Mouse (Mus musculus): ENCODE measurements around the gene Myrip. TPM values are rescaled to one million over a fixed set of nuclear protein-coding genes. Genes with fewer than 3 reads are reported as not detected.

The Myrip gene
- polyA plus RNA-seq, 1 experiment from 2014 or later = 0.07 TPM

DNA sequence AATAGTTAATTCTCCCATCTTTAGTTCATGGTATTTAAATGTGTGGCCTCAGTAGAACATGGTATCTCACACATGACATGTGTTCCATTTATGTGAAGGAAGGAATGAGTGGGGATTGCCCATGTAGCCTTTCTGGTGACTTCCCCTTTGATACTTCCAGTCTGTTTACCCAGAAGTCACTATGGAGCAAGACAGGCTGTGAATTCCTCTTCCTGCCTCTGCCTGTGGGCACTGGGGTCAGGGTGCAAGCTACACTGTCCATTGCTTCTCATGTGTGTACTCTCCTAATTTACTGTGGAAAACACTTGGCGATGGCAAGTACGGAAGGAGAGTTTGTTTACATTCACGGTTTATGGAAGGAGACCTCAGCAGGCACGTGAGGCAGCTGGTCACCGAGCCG lies 55.2 kb downstream of the Myrip start:
- Histone ChIP-seq H3K27ac (replicated peaks; ENCODE audit: low read depth, low read length) (no peak overlapping the region), H3K9me3 (ENCODE audit: control insufficient read depth, low read length) (no peaks in the 10 kb centered on the region; the same call in 1 of the 2 replicates), H3K36me3 (ENCODE audit: control insufficient read depth, insufficient read depth, low read length) (no peaks in the 10 kb centered on the region), H3K4me3 (ENCODE audit: low read depth, low read length) (no peak overlapping the region), H3K4me1 (ENCODE audit: control insufficient read depth, insufficient read depth, low read length) (0 out of 2 replicates have a peak, but pooled peaks cover 3% of the 10 kb centered on the region), H3K27me3 (ENCODE audit: control insufficient read depth, insufficient read depth, low read length) (no peaks in the 10 kb centered on the region), H3K4me2 (ENCODE audit: low read depth, severe bottlenecking) (no peak overlapping the region), H3K9ac (ENCODE audit: low read length) (no peak overlapping the region)
- ATAC-seq (ENCODE audit: insufficient number of reproducible peaks, low FRiP score, low TSS enrichment, low read depth) (no peak), DNase-seq (ENCODE audit: low spot score) (no peak)
- 87% methylated on average over 6 of the region's 6 CpGs for WGBS

DNA sequence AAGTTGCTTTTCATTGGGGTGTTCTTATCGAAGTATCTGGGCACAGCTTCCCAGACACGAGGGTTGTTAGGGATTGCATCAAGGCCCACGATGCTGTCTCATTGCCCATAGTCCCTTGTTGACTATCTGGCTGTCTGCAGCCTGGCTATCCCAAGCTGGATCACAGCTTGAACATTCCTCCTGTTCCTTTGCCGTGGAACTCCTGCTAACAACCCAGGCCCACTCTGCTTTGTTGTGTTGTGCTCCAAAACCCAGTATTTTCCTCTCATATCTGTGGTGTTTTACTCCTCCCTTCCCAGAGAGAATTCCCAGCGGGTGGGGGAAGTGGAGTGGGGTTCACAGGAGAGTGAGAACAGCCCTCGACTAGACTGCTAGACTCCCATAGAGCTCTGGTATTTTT lies 56.7 kb downstream of the Myrip start:
- no peaks in the 10 kb centered on the region for H3K27me3 ChIP-seq (ENCODE audit: control insufficient read depth, insufficient read depth, low read length)
- no peak overlapping the region for H3K4me3 ChIP-seq (ENCODE audit: low read depth, low read length)
- no peak overlapping the region for H3K27ac ChIP-seq (replicated peaks; ENCODE audit: low read depth, low read length)
- no peak overlapping the region for H3K9ac ChIP-seq (ENCODE audit: low read length)
- 0 out of 2 replicates have a peak, but pooled peaks cover 3% of the 10 kb centered on the region for H3K4me1 ChIP-seq (ENCODE audit: control insufficient read depth, insufficient read depth, low read length)
- no peaks in the 10 kb centered on the region for H3K36me3 ChIP-seq (ENCODE audit: control insufficient read depth, insufficient read depth, low read length)
- no peaks in the 10 kb centered on the region; the same call in 1 of the 2 replicates for H3K9me3 ChIP-seq (ENCODE audit: control insufficient read depth, low read length)
- DNase-seq (ENCODE audit: low spot score) (no peak), ATAC-seq (ENCODE audit: insufficient number of reproducible peaks, low FRiP score, low TSS enrichment, low read depth) (no peak)
- WGBS = 73% methylated on average over 6 of the region's 6 CpGs
- H3K4me2 ChIP-seq (ENCODE audit: low read depth, severe bottlenecking) = no peak overlapping the region

DNA sequence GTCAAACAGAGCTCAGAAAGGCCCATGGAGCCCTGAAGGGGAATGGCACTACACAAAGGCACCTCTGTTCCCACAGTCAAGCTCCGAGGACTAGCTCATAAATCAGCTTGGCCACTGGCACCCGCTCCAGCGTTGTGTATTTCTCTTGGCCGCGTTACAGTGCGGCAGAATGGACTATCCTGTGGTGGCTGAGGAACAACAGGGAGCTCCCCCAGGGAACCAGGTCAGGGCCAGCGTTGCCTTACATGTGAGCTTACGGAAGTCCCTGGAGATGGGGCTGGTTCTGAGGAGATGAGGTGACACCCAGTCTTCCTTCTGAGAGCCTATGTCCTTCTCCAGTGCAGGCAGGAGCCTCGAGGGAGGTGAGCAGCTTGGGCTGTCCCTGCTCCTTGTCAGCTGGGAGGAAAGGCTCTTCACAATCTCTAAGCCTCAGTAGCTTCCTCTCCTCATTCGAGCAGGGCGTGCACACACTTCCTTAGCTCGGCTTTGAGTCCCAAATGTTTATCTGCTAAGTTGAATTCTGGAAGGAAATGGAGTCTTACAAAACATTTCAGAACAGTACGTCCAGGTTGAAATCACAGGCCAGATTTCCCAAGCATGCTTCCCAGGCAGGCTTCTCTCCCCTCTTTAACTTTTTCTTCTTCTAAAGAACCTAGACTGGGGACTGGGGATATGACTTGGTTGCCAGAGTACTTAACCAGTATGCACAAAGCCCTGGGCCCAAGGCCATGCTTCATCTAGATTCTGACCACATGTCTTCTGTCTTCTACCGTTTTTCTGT lies 59.3 kb downstream of the Myrip start:
- Histone ChIP-seq H3K4me3 (ENCODE audit: low read depth, low read length) (no peak overlapping the region), H3K27ac (replicated peaks; ENCODE audit: low read depth, low read length) (0 out of 2 replicates have a peak overlapping the region, but pooled peaks have one; percentile 26), H3K4me2 (ENCODE audit: low read depth, severe bottlenecking) (no peak overlapping the region; the same call in 1 of the 2 replicates), H3K9ac (ENCODE audit: low read length) (no peak overlapping the region), H3K27me3 (ENCODE audit: control insufficient read depth, insufficient read depth, low read length) (no peaks in the 10 kb centered on the region), H3K36me3 (ENCODE audit: control insufficient read depth, insufficient read depth, low read length) (no peaks in the 10 kb centered on the region), H3K4me1 (ENCODE audit: control insufficient read depth, insufficient read depth, low read length) (0 out of 2 replicates have a peak, but pooled peaks cover 3% of the 10 kb centered on the region), H3K9me3 (ENCODE audit: control insufficient read depth, low read length) (no peaks in the 10 kb centered on the region)
- DNase-seq (ENCODE audit: low spot score) = peak; percentile 33
- ATAC-seq (ENCODE audit: insufficient number of reproducible peaks, low FRiP score, low TSS enrichment, low read depth) = no peak
- 62% methylated on average over 14 of the region's 14 CpGs for WGBS

DNA sequence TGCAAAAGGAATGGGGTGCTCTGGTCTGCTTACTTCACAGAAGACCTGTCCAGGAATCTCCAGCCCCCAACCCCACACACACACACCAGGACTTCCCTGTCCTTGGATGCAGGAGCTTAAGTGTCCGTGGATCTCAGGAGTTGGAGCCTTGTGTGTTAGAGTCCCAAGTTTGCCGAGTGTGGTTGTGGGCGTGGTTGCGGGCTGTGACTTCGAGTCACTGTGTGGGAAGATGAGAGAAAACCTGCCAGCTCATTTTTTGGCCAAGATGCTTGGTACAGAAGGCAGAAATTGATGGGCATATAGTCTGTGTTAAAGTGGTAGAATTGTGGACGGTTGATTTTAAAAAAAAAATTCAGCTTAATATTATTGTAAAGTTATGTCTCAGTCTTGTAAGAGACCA lies 60.3 kb downstream of the Myrip start:
- H3K36me3 ChIP-seq (ENCODE audit: control insufficient read depth, insufficient read depth, low read length) = no peaks in the 10 kb centered on the region
- no peak overlapping the region for H3K4me2 ChIP-seq (ENCODE audit: low read depth, severe bottlenecking)
- H3K9ac ChIP-seq (ENCODE audit: low read length) = no peak overlapping the region
- no peaks in the 10 kb centered on the region for H3K9me3 ChIP-seq (ENCODE audit: control insufficient read depth, low read length)
- 0 out of 2 replicates have a peak, but pooled peaks cover 3% of the 10 kb centered on the region for H3K4me1 ChIP-seq (ENCODE audit: control insufficient read depth, insufficient read depth, low read length)
- H3K27ac ChIP-seq (replicated peaks; ENCODE audit: low read depth, low read length) = no peak overlapping the region
- H3K4me3 ChIP-seq (ENCODE audit: low read depth, low read length) = no peak overlapping the region
- no peak for DNase-seq (ENCODE audit: low spot score)
- 90% methylated on average over 6 of the region's 6 CpGs for WGBS
- no peak for ATAC-seq (ENCODE audit: insufficient number of reproducible peaks, low FRiP score, low TSS enrichment, low read depth)
- no peaks in the 10 kb centered on the region for H3K27me3 ChIP-seq (ENCODE audit: control insufficient read depth, insufficient read depth, low read length)

DNA sequence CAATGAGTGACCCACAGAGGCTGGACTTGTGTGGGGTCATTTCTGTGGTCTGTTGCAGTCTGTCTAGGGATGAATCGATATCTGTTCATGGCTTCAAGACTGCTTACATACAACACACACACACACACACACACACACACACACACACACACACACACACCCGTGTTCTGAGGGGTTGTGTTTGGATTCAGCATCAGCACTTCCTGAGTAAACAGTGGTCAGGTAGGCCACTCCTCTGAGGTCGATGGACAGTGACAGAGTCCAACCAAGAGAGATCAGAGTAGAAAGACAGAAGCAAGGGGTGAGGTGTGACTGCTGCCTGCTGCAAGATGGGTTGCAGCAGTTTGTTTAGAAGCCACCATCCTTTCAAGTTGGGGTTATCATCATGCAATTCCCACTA lies 61.4 kb downstream of the Myrip start:
- Histone ChIP-seq H3K36me3 (ENCODE audit: control insufficient read depth, insufficient read depth, low read length) (no peaks in the 10 kb centered on the region), H3K27me3 (ENCODE audit: control insufficient read depth, insufficient read depth, low read length) (no peaks in the 10 kb centered on the region), H3K9me3 (ENCODE audit: control insufficient read depth, low read length) (no peaks in the 10 kb centered on the region), H3K27ac (replicated peaks; ENCODE audit: low read depth, low read length) (no peak overlapping the region), H3K4me2 (ENCODE audit: low read depth, severe bottlenecking) (no peak overlapping the region), H3K4me1 (ENCODE audit: control insufficient read depth, insufficient read depth, low read length) (0 out of 2 replicates have a peak, but pooled peaks cover 3% of the 10 kb centered on the region), H3K9ac (ENCODE audit: low read length) (no peak overlapping the region), H3K4me3 (ENCODE audit: low read depth, low read length) (no peak overlapping the region)
- 79% methylated on average over 3 of the region's 3 CpGs for WGBS
- DNase-seq (ENCODE audit: low spot score) = no peak
- ATAC-seq (ENCODE audit: insufficient number of reproducible peaks, low FRiP score, low TSS enrichment, low read depth) = no peak

DNA sequence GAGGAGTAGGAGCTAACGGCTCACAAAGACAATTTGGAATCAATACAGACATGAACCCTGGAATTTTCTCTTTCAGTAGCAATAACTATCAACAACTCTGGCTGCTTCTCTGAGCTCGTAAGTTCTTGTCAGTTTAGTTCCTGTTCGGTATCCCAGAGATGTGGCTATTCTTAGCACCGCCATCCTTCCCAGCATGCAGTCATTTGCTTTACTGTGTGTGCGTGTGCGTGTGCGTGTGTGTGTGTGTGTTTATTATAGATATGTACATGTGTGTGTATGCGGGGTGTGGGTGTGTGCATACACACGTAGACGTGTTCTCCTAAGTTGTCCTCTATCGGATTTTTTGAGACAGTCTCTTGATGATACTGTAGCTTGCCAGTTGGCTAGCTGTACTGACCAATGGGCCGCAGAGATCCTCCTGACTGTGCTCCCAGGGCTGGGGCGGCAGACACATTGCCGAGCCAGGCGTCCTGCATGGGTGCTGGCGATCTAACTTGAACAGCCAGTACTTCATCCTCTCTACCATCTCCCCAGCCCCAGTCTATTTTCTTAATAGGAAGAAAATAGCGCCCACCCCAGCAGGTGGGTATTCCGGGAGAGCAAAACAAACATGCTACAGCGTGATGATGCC lies 63.5 kb downstream of the Myrip start:
- no peak for ATAC-seq (ENCODE audit: insufficient number of reproducible peaks, low FRiP score, low TSS enrichment, low read depth)
- Histone ChIP-seq H3K9ac (ENCODE audit: low read length) (no peak overlapping the region), H3K27ac (replicated peaks; ENCODE audit: low read depth, low read length) (no peak overlapping the region)

DNA sequence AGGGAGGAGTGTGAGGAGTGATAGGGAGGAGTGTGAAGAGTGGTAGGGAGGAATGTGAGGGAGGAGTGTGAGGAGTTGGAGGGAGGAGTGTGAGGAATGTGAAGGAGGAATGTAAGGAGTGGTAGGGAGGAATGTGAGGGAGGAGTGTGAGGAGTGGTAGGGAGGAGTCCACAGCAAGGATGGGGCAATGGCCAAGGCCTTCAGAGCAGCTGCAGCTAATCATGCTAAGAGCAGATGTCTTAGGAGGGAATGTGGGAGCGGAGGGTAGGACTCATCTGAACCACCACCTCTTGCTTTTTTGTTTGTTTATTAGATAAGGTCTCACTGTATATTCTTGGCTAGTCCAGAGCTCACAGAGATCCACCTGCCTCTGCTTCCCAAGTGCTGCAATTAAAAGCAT lies 66.2 kb downstream of the Myrip start:
- WGBS = 100% methylated on average over 1 of the region's 1 CpGs

More for the DNA sequence above, 63.5 kb downstream of the Myrip start:
- Histone ChIP-seq H3K36me3 (ENCODE audit: control insufficient read depth, insufficient read depth, low read length) (no peaks in the 10 kb centered on the region), H3K27me3 (ENCODE audit: control insufficient read depth, insufficient read depth, low read length) (no peaks in the 10 kb centered on the region), H3K9me3 (ENCODE audit: control insufficient read depth, low read length) (no peaks in the 10 kb centered on the region), H3K4me1 (ENCODE audit: control insufficient read depth, insufficient read depth, low read length) (0 out of 2 replicates have a peak, but pooled peaks cover 3% of the 10 kb centered on the region), H3K4me2 (ENCODE audit: low read depth, severe bottlenecking) (no peak overlapping the region), H3K4me3 (ENCODE audit: low read depth, low read length) (no peak overlapping the region)
- 87% methylated on average over 19 of the region's 19 CpGs for WGBS
- no peak for DNase-seq (ENCODE audit: low spot score)

DNA sequence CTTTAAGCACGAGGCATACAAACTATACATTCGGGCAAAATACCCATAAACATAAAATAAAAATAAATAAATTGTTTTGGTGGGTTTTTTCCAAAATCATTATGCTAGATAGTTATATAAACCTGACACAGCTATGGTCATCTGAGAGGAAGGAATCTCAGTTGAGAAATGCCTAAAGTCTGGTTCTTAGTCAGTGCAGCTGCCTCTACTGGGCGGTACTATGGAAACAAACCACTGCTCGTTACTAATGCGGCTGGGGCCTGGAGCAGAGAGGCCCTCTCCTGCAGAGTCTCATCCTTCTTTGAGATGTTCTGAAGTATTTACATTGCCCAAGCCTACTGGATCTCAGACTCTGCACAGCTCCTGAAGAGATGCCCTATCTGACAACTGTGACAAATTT lies 70.3 kb downstream of the Myrip start:
- WGBS = 83% methylated on average over 5 of the region's 5 CpGs
- Histone ChIP-seq H3K4me3 (ENCODE audit: low read depth, low read length) (no peak overlapping the region), H3K27me3 (ENCODE audit: control insufficient read depth, insufficient read depth, low read length) (no peaks in the 10 kb centered on the region), H3K4me1 (ENCODE audit: control insufficient read depth, insufficient read depth, low read length) (no peaks in the 10 kb centered on the region), H3K4me2 (ENCODE audit: low read depth, severe bottlenecking) (no peak overlapping the region), H3K27ac (replicated peaks; ENCODE audit: low read depth, low read length) (no peak overlapping the region), H3K9ac (ENCODE audit: low read length) (no peak overlapping the region), H3K36me3 (ENCODE audit: control insufficient read depth, insufficient read depth, low read length) (no peaks in the 10 kb centered on the region), H3K9me3 (ENCODE audit: control insufficient read depth, low read length) (no peaks in the 10 kb centered on the region)
- ATAC-seq (ENCODE audit: insufficient number of reproducible peaks, low FRiP score, low TSS enrichment, low read depth) = no peak
- DNase-seq (ENCODE audit: low spot score) = no peak

More for the DNA sequence above, 66.2 kb downstream of the Myrip start:
- no peak overlapping the region for H3K9ac ChIP-seq (ENCODE audit: low read length)
- no peaks in the 10 kb centered on the region for H3K27me3 ChIP-seq (ENCODE audit: control insufficient read depth, insufficient read depth, low read length)
- H3K4me2 ChIP-seq (ENCODE audit: low read depth, severe bottlenecking) = no peak overlapping the region
- H3K27ac ChIP-seq (replicated peaks; ENCODE audit: low read depth, low read length) = no peak overlapping the region
- no peaks in the 10 kb centered on the region for H3K36me3 ChIP-seq (ENCODE audit: control insufficient read depth, insufficient read depth, low read length)
- no peak for ATAC-seq (ENCODE audit: insufficient number of reproducible peaks, low FRiP score, low TSS enrichment, low read depth)
- DNase-seq (ENCODE audit: low spot score) = no peak
- no peaks in the 10 kb centered on the region for H3K9me3 ChIP-seq (ENCODE audit: control insufficient read depth, low read length)
- H3K4me1 ChIP-seq (ENCODE audit: control insufficient read depth, insufficient read depth, low read length) = no peaks in the 10 kb centered on the region
- H3K4me3 ChIP-seq (ENCODE audit: low read depth, low read length) = no peak overlapping the region

Data from limb, embryonic 11.5 days (tissue).